Mouse (Mus musculus) kidney, postnatal 36 days (tissue): ENCODE measurements around the gene Skida1.

Experiments
- DNase-seq, 2 experiments: peaks; one replicate each; pipeline ENCODE4 v3.0.0; 2021 to 2022; ENCODE audit warnings: mixed read lengths in 2 of 2

The Skida1 gene

DNA sequence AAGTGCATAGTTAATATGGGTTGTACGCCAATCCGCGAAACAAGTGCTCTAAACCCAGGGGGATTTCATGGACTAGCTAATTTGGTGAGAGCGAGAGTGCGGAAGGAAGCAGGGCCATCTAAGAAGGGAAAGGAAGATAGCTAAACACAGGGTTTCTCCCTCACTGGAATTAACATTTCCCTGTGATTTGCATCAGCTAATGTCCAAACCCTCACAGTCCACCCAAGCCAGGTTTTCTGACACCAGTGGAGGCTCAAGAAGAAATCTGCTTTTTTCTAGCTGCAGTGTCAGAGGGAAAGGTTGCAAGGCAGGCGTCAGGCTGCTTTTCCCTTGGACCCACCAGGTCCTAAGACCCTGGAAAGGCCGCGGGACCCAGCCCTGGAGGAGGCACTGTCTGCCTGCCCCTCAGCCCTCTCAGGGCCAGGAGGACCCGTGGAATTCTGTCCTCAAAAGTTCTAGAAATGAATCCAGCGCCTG lies 9.9 kb downstream of the Skida1 start:
- DNase-seq = peak in 1 of 2 experiments; percentile 6

DNA sequence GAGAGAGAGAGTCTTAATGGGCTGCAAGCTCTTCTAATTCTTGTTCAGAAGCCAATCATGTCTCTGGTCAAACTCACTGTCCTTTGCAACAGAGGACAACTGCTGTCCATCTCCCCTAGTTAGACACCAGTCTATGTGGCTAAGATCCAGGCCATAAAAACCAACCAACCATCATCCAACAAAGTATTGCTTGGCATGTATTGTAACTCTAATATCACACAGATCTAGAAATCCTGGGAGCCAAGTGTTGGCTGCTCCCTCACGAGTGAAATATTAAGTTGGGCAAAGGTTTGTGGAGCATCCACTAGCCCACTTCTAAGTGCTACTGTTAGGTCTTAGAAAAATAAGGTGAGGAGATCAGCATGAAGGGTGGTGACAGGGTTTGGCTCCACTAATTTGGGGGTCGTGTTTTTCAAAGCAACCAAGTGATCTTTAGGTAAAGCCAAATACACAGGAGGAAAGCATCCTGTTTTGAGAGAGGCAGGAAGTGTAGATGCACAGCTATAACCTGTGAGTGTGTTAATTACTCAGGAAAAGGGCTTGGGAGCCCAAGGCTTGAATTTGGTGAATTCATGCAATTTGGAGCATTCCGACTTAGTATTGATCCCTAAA lies 10.6 kb downstream of the Skida1 start:
- DNase-seq = peak; percentile 37 to 64

DNA sequence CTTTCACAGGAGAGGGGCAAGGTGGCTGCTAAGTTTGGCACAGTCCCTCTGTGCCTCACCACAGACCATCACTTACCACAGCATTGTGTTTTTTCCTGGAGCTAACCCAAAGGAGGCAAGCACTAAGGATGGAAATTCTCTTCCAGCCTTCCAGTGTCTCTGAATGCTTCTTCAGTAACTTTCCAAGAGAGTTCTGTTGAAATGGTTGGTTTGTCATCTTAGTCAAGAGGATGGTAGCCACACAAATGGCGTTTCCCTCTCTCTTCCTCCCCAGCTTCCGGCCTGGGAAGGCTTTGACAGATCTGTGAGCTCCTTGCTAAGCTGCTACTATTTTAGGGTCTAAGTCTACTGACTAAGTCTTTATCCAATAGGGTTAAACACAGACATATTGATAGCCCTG lies 11.4 kb downstream of the Skida1 start, which contains the start of gene A930004D18Rik:
A930004D18Rik (minus strand) TSS at position 247 of the 400 bp plus-strand sequence.
- no peak for DNase-seq

DNA sequence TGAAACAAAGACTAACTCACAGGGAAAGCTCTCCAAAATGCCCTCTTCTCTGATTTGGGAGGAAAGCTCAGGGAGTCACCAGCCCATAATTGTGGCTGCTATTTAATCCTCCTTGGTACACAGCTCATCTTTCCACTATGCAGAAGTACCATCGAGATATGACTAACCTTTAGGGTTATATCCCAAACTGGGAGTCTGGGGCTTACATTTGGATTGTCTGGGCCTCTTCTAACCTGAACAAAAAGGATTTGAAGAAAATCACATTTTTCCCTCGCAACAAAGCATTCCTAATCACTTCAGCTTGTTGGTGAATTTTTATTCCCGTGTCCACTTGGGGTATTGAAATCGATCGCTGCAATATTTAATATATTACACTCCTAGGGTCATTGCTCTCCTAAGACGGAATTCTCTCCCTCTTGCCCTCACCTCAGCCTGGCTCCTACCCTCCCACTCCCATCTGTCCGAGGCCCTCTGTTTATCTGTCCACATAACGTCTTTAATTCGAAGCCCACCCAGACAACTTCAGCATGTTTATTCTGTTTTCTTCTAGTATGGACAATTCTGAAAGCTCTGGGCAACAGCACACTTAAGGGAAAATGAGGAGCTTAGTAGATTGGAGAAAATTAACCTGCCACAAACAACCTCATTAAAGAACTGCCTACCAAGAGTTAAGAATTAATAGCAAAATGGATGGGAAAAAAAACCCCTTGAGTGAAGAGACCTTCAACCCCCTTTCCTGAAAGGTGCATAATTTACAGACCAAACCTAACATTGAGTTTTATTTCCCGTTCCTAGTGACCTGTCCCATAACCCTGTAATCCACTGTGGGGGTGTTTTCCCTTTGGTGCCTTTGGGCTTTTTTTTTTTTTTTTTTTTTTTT lies 14.2 kb downstream of the Skida1 start:
- DNase-seq = peak in 1 of 2 experiments; percentile 22

DNA sequence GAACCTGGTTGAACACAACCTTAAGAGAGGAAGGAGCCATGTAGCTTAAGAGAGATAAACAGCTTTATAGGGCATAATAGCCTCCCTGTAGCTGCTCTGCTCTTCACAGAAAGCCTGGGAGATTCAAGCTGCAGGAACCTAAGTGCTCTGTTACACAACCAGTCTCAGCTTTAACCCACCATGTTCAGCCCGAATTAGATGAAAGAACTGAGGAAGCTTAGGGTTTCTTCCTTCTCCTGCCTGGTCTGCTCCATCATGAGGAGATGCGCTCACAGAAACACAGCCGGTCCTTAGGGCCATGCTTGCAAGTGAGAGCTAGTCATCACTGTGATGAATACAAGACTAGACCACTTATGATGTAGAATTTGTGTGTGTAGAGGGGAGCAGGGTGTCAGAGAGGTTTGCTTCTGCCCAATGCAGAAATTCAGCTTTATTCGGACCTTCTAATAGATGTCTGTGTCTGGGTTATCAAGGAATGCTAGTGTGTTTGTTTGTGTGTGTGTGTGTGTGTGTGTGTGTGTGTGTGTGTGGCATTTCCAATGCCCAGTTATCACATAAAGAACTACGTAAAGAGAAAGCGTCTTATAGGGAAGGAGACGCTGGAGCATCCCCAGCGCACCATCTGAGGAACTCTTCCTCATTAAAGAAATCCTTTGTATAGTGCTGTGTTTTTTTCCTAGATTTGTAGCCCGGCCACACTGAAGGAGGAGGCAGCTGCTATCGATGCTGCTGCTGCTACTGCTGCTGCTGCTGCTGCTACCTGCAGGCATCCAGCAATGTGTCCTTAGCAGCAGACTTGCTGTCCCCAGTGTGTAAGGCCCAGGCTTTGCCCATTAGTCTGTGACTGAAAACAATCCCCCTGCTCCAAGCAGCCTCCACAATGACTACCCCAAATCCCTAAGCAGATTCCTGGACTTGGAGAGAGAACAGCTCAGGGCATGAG lies 15.4 kb downstream of the Skida1 start:
- no peak for DNase-seq

DNA sequence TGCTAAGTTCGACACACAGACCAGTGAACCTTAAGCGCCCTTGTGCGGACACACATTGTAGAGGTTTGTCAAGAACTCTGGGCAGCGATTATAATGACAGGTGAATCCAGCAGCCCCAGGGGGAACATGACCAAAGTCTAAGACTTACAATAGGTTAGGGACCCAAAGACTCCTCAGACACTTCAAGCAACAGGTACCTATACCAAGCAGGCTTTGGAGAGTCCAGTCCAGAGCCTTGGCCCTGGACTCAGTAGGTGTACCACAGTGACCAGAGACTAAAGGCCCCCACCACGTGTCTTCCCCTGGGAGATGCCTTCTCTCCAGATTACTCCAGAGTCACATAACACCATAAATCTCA lies 16.3 kb downstream of the Skida1 start:
- DNase-seq = peak; percentile 46 to 56

DNA sequence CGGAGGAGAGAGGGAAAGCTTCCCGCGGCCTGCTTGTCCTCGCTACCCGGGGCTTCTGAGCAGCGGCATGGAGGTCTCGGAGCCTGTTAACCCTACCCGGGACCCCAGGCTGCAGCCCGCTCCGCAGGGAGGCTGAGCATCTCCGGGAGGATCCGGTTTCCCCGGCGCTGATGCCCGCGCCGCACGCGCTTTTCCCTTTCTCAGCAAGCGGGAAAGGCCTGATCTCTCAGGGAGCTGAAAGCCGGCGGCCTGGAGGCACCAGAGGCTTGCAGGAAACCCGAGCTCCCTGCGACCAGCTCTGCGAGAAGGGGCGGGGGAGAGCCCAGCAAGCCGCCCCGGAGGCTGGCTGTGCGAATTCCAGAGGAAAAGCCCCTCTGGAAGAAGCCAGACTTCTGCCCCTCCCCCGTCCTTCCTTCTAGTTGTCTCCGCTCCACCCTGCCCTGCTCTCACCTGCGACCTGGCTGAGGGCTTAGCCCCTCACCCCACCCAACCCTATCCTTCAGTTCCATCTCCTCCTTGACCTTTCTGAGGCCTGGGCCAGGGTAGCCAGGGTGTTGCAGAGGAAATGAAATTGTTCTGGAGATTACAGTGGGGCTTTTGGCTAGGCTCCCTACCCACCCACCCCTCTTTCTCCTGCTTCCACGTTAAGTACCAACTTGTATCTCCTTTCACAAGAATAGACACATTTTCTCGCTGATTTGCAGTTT lies 16.9 kb downstream of the Skida1 start:
- DNase-seq = peak; percentile 40 to 74

DNA sequence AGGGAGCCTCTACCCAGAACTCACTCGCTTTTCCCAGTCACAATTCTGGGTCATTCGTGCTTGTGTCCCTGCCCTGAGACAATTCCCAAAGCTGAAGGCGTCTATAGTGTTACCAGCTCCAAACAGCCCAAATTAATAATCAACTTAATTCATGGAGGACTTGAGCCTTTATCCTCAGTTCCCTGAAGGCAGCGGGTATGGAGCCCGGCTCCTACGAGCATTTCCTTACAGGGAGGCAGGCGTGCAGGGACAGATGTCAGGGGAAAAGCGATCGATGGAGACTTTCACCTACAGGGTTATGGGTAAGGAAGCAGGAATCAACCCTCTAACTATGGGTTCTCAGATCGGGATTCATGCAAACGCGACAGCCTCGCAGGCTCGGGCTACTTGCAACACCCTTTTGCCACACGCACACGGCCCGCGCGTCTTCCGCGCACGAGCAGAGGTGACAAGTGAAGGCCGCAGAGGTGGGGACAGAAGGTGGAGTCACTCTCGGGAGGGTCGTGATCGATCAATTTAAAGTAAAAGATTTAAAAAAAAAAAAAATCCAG lies 17.5 kb downstream of the Skida1 start:
- DNase-seq = peak in 1 of 2 experiments; percentile 70

DNA sequence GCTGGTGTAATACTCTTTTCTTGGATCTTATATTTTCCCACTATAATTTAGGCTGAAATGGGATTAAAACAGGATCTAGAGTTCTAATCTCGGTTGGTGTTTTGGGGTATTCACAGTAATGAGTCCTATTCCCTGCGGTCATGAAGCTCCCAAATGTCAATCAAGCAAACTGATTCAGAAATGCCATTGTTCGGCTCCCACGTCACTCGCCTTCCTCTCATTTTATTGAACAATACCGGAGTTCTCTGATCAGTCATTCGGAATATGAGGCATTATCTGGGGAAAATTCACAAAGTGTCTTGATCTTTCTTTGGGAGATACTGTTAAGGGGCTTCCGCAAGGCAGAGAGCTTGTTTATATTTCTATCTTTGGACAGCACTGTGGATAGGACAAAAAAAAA lies 18.3 kb downstream of the Skida1 start:
- DNase-seq = no peak

DNA sequence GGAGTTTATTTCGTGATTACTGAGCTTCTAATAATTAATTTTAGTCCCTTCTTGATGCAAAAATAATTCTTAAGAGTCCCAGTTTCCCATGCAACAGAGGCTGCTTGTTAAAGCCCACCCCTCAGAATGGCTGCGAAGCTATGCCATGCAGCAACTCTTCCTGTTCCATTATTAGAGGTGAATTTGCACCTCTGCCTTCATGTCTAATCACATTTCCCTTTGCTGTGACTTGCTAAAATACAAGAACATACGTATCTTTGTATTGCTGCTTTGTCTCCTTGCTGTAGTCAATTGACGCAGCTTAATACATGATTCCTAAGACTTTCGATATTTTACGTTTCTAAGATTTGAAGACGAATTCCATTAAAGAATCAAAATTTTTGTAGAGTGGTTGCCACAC lies 19.2 kb downstream of the Skida1 start:
- no peak for DNase-seq

DNA sequence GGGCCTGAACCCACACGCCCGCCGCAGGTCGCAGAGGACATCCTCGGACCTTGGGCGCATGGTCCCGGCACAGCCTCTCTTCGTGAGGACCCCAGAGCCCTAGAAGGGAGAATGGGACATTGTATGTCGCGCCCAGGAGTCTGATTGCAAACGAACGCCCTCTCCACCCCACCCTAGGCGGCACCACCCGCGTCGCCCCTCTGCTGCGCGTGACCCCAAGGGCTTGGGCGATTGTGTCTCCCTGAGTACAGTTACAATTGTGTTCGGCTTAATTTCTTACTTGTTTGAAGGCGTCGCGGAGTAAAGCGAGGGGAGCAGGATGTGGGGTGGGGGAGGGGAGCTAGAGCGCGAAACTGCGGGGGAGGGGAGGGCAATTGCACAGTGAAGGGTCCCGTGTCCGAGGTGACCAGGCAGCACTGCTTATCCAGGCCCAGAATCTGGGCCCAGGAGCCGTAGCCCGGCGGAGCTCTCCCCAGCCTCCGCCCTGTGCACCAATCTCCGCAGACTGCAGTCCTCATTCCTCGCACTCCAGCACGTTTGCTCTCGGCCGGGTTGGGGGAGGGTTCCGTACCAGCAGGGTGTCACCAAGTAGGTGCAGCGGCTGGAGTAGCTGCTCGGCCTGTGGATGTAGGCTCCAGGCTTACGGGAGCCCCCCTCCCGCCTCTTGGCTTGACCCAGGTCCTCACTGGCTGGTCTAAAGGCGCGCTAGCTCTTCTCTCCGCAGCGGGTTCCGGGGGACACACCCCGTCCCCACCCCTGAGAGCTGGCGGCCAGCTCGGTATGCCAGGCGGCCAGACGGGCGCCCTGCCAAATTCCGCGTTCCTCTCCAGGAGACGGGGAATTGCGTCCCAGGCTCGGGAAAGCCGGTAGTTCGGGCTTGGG lies 20.5 kb downstream of the Skida1 start:
- peak; percentile 98 to 99 for DNase-seq

DNA sequence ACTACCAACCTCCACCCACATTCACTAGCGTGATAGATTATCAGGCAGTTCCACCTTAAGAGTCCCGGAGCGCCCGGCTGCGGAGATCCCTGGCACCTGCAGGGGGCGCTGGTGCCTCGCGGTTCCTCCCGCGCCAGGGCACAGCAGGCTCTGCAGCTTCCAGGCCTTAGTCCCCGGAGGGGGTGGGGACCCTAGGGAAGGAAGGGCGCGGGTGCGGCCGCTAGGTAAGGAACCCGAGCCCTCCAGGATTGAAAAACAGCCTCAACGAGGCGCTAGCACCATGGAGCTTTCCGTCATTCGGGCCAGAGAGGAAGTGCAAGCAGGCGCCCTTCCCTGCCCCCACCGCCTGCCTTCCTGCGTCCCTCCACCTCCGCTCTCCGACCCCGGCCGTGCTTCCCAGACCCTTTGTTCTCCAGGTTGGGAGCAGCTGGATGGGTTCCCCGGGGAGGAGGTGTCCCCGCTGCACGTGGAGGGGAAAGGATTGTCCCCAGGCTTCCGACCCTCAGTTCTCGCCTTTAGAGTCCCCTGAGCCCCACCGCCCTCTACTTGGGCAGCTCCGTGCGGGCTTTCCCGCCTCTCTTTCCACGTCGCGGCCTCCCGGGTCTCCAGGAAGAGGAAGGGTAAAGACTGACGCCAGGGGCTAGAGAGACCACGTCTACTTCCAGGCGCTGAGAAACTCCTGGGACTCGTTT lies 21.3 kb downstream of the Skida1 start:
- peak; percentile 96 to 97 for DNase-seq

DNA sequence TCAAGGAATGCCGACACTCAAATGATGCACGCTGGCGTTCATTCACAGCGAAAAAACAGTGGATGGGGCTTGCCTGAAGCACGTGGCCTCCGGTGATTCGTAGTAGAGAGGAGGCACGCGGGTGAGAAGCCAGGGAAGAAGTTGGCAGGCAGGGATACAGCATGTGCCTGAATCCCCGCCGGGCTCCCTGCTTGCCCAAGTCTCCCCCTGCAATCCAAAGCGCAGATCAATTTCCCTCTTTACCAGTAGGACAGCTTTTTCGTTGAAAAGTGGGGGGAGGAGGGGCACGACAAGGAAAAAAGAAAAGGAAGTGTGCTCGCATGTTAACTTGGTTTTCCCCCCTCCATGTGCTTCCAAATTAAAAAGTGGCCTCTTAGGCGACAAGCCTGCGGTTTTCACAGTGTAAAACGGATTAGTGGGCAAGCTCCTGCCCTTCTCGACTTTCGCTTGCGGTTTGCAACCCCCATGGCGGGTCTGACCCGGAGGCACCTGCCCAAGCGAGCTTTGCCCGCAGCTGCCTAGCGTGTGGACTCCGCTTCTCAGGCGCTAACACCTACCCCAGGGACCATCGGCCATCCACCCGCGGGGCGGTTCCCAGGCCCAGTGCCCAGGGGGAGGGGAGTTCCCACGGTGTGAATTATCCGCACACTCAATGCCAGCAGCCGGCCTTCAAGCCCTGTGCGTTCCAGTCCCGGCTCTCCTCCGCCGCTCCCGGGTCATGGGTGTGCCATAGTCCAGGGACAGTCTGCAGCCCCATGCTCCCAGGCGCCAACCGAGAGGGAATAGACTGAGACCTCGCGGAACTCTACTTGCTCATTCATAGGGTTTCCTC lies 22.5 kb downstream of the Skida1 start:
- DNase-seq = peak; percentile 85 to 89

DNA sequence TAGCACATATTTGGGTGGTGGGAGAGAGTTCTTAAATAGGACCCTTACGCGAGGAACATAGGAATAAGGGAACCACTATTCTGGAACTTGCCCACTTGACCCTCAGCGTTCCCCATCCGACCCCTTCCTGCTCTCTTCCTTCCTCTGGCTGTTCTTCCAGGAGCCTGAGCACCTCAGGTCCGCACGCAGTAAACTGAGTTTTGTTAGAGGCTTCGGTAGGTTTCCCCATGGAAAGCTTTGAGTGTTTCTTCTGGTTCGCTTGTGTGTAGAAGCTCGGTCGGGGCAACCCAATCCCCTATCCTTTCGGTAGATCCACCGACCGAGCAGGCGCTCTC lies 23.1 kb downstream of the Skida1 start:
- no peak for DNase-seq

DNA sequence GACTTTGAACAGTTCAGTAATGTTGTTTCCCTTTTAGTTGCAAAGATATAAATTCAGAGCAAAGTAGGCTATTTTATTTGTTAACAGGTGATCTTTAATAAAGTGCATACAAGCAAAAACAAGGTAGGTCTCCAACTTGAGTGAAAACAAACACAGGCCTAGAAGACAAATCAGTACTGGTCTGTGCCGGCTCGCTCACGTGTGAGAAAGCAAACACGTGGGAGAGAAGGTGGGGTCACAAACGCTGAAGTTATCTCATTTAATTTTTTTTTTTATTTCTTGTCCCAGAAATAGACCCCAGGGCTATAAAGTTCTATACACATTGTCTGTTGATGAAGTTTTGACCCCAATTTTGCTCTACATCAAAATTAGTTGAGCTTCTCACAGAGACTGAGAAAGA lies 23.7 kb downstream of the Skida1 start:
- DNase-seq = no peak

DNA sequence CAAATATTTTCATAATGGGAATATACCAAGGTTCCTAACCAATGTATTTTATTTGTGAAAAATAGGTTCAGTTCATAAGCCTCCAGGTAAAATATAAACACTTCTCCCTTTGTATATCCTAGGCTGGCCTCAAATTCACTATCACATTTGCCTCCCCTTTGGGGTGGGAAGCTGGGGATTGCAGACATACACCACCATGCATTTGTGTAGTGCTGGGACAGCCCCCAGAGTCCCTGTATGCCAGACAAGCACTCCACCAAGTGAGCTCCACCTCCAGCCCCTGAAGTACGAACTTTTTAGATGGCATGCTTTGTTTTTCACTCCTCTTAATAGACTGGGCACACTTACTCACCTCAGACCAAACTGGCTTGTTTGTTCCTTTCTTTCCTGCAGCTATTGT lies 26.0 kb downstream of the Skida1 start:
- no peak for DNase-seq

DNA sequence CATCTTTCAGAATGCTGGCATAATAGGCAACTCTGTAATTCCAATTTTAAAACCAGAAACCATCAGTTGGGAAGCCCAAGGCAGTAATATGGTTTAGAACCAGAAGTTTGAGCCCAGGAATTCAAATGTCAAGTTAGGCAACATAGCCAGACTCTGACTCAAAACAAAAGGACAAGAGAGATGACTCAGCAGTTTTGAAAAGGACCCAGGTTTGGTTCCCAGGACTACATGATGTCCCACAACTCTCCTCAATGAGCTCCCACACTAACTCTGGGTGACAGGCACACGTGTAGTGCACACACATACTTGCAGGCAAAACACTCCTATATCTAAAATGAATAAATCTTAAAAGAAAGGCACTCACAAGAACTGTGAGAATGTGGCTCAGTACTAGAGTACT lies 29.7 kb downstream of the Skida1 start:
- no peak for DNase-seq

DNA sequence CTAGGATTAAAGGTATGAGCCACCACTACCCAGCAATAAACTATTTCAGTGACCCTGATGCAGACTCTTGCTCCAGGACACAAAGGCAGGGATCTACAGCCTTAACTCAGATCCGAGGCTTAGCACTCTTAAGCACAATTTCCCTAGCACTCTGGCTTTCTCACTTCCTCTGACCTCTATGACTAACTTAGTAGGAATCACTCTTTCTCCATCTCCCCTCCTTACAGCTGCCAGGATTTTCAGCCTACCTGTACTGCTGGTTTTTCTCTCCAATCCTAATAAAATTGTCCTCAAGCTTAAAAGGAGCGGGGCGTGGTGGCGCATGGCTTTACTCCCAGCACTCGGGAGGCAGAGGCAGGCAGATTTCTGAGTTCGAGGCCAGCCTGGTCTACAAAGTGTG lies 31.5 kb downstream of the Skida1 start:
- DNase-seq = no peak

DNA sequence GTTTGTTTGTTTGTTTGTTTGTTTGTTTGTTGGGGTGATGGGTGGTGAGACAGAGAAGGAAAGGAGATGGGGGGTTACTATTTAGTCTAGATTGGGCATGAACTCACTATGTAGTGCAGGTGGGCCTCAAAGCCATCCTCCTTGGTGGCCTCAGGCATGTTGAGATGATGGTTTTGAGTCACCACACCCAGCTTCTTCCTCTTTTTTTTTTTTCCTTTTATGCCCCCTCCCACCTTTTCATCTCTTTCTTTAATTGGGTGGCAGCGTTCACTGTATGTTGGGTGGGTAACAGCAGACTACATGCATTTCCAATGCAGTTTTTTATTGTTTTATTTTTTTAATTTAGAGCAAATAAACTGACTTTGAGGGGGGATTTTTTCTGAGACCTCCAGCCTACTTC lies 32.2 kb downstream of the Skida1 start:
- DNase-seq = no peak

DNA sequence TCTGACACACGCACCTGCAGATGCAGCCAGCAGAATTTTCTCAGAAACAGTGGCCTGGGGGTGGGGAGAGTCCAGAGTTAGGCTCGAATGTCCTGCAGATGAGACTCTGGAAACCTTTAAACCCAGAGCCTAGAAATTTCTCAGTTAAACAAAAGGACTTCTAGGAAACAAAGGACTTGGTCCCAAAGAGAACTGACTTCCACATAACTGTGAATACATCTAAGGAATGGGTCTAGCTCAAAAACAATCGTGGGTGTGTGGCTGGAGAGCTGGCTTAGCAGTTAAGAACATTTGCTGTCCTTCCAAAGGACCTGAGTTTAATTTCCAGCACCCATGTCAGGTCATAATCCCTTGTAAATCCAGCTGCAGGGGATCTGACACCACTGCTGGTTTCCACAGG lies 33.3 kb downstream of the Skida1 start:
- DNase-seq = no peak
